Mouse (Mus musculus) CD4-positive, CD25-positive, alpha-beta regulatory T cell, adult 9 weeks (primary cell): ENCODE measurements around the gene Ndst2. TPM values are rescaled to one million over a fixed set of nuclear protein-coding genes. Genes with fewer than 3 reads are reported as not detected.

ENCODE experiments used
- polyA plus RNA-seq: library from polyadenylated mRNA; unstranded; fragments of 100-300 nt; shearing (Covaris generic); gene quantifications from one replicate; pipeline ENCODE4 v1.2.1, GENCODE M21; 2017

Gene Ndst2
- 8.3 TPM for polyA plus RNA-seq

DNA sequence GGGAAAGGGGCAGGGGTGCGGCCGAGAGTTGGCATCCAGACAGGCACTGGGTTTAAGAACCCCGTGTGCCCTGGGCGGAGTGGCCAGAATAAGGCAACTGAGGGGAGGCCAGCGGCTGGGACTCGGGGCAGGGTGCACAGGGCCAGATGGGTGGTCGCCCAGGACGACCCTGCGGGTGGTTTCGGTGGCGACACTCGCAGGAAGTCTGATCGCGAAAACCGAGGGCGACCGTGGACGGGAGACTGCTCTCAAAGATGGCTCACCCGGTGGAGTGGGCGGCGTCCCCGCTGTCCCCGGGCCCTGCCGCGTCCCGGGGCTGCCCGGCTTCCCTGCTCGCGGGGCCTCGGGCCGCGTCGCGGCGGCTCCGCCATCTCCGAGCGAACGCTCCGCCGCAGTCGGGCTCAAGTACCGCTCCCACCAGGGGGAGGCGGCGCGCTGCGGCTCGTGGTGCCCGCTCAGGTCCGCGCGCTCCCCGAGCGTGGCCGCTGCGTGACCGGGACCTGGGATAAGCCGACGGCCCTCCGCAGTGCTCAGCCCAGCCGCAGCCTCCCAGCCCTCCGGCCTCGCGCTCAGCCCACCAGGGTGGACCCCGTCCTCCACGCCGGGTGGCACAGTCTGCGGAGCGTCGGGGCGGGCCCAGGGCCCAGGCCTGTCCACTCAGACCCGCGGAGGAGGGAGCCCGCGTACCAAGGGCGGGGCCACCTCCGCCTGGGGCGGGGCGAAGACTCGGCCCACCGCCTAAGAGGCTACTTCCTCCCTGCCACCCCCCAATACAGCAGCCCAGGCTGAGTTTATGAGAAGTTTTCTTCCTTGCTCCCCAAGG is at the start of gene Ndst2:
Ndst2 (minus strand) TSS at position 611 of the 823 bp plus-strand sequence.

DNA sequence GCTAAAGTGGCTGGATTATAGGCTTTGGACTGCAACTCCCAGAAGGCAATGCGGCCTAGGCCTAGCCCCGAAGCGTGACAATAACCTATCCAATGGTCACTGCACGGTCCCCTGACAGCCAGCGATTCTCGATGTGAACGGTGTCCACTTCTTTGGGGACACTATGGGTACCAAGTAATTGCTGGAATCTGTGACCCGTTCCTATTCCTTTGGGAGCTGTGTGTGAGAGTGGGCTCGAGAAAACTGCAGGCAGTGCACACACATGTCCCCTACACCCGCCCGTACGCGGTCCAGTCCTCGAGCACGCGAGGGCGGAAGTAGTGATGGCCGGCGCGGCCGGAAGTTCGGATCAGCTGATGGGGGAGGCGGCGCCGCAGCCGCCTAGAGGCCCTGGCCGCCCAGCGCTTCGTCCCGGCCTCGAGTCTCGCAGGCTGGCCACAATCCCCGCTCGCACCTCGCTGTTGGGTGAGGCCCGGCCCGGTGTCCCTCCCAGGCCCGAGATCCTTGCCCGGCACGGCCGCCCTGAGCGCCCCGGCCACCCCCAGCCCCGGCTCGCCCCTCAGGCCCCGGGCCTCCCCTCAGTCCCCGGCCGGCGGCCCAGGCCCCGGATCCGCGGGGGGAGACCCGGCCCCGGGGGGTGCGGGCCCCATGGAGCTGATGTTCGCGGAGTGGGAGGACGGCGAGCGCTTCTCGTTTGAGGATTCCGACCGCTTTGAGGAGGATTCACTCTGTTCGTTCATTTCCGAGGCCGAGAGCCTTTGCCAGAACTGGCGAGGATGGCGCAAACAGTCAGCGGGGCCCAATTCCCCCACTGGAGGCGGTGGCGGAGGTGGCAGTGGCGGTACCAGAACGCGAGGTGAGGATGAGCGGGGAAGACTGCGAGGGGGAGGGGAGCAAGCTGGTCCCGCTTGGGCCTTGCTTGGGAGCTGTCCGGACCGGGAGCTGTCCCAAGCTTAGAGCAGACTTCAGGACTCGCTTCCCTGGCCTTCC is 26.9 kb downstream of the Ndst2 start, which contains the start of gene Zswim8:
Zswim8 (plus strand) TSS at position 352 of the 990 bp plus-strand sequence.

GRCm38 (mm10) chr14:20702741-20703381 is 31.5 kb downstream of the Ndst2 start, which contains the start of gene Chchd1:
Gene Chchd1 (plus strand): TSS chr14:20703006.

DNA sequence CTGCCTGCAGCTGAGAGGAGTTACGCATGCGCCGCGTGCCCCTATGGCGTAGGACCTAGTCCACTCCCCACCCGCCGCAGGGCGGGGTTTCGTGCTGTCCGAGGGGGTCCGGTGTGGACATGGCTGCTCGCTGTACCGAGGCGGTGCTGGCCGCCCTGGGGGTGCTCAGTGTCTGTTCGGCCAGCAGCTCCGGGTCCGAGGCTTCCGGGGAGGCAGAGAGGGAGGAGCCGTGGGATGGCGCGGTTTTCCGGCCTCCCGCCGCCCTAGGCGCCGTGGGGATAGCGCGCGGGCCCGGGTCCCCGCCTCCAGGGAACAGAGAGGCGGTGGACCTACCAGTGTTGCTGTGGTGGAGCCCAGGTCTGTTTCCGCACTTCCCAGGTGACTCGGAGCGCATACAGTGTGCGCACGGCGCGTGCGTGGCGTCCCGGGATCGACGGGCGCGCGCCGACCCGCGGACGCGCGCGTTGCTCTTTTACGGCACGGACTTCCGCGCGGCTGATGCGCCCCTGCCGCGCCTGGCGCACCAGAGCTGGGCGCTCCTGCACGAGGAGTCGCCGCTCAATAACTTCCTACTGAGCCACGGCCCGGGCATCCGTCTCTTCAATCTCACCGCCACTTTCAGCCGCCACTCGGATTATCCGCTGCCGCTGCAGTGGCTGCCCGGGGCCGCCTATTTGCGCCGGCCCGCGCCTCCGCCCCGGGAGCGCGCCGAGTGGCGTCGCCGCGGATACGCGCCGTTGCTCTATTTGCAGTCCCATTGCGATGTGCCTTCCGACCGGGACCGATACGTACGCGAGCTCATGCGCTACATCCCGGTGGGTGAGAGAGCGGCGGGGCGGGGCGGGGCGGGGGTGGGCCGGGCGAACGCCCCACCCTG is 39.2 kb downstream of the Ndst2 start, which contains the start of gene Fut11:
Fut11 (plus strand) TSS at position 85 of the 877 bp plus-strand sequence.

GRCm38 (mm10) chr14:20674064-20674833 is 60.1 kb downstream of the Ndst2 start, which contains the start of gene Sec24c:
Gene Sec24c (plus strand): TSS chr14:20674308.

Other genes starting within 250 kb of the Ndst2 start
- gene Mss51, start 237.7 kb downstream of the Ndst2 start, polyA plus RNA-seq: 1.1 TPM
- gene Ppp3cb, start 188.0 kb downstream of the Ndst2 start, polyA plus RNA-seq: 13.9 TPM
- 3.7 TPM for gene Usp54, start 93.5 kb downstream of the Ndst2 start, polyA plus RNA-seq
- gene Myoz1, start 78.0 kb downstream of the Ndst2 start, polyA plus RNA-seq: not detected
- gene Synpo2l, start 66.2 kb downstream of the Ndst2 start, polyA plus RNA-seq: not detected
- 330 TPM for gene Sec24c, start 60.3 kb downstream of the Ndst2 start, polyA plus RNA-seq
- gene Fut11, start 39.6 kb downstream of the Ndst2 start, polyA plus RNA-seq: 4.7 TPM
- 146 TPM for gene Chchd1, start 31.6 kb downstream of the Ndst2 start, polyA plus RNA-seq
- gene Zswim8, start 27.0 kb downstream of the Ndst2 start, polyA plus RNA-seq: 17.0 TPM
- 7.1 TPM for gene Camk2g, start 59.5 kb upstream of the Ndst2 start, polyA plus RNA-seq
- not detected for gene Plau, start 102.1 kb upstream of the Ndst2 start, polyA plus RNA-seq
- gene Vcl, start 194.8 kb upstream of the Ndst2 start, polyA plus RNA-seq: 1.8 TPM